Mouse (Mus musculus) G1E (cell line): ENCODE measurements at regions not wholly inside any gene's neighbourhood (a gene's known extent, or its start where the extent isn't known, plus 50 kb on each side); places are given as distances from the start of the nearest gene placed in this dataset.
"Not testable (repeated sequence)": the region's sequence is repeated elsewhere in the genome, so short reads cannot be mapped to it uniquely, and the experiment has no call there.

Source experiments
- ATAC-seq: 2 replicates; pipeline ENCODE4 v1.8.0; 2016; ENCODE audit warnings: mild to moderate bottlenecking; ENCODE audit not compliant: insufficient number of reproducible peaks, poor library complexity, low FRiP score, severe bottlenecking; ENCODE audit errors: extremely low read depth
- DNase-seq: peaks from one replicate; pipeline ENCODE4 v3.0.0; 2012; ENCODE audit warnings: low spot score
- H3K27me3 ChIP-seq: 2 replicates; pipeline ENCODE4 v1.6.1; 2012; ENCODE audit warnings: mild to moderate bottlenecking, low read length, inconsistent platforms; ENCODE audit not compliant: insufficient read depth
- H3K36me3 ChIP-seq: replicated peaks from 2 replicates; pipeline ENCODE3; 2012; ENCODE audit warnings: mild to moderate bottlenecking, inconsistent platforms
- H3K4me1 ChIP-seq: 2 replicates; pipeline ENCODE4 v1.6.1; 2012; ENCODE audit warnings: low read depth, low read length, inconsistent platforms, mixed read lengths; ENCODE audit not compliant: insufficient read depth
- H3K4me3 ChIP-seq: 2 replicates; pipeline ENCODE4 v1.5.1; 2012; ENCODE audit warnings: low read depth, mild to moderate bottlenecking, inconsistent platforms, low read length, moderate library complexity, mixed read lengths
- H3K9me3 ChIP-seq: replicated peaks from 2 replicates; pipeline ENCODE4 v1.6.1; 2012; ENCODE audit warnings: inconsistent platforms
- CTCF ChIP-seq: IDR thresholded peaks from 2 replicates; pipeline ENCODE4 v1.5.1; 2012; ENCODE audit warnings: low read depth, low read length, inconsistent platforms, mixed read lengths
- GATA1 ChIP-seq: IDR thresholded peaks from 2 replicates; pipeline ENCODE4 v1.6.1; 2012; ENCODE audit warnings: borderline replicate concordance, low read length, inconsistent platforms, mixed read lengths
- GATA2 ChIP-seq: IDR thresholded peaks from 2 replicates; pipeline ENCODE4 v1.6.1; 2012; ENCODE audit warnings: low read depth, low read length, inconsistent platforms, borderline replicate concordance
- POLR2AphosphoS5 ChIP-seq: IDR thresholded peaks from 2 replicates; pipeline ENCODE4 v1.6.1; 2012; ENCODE audit warnings: low read depth, low read length, inconsistent platforms; ENCODE audit not compliant: insufficient replicate concordance
- TAL1 ChIP-seq: conservative IDR thresholded peaks from 2 replicates; pipeline ENCODE4 v1.6.1; 2012; ENCODE audit warnings: low read depth, low read length, inconsistent platforms, mixed read lengths

GRCm38 (mm10) chr2:149203896-149204295 lies 186.9 kb upstream of the Gm10750 start:
- Histone ChIP-seq H3K9me3 (no peaks in the 10 kb centered on the region), H3K4me1 (peaks cover 3% of the 10 kb centered on the region), H3K36me3 (no peaks in the 10 kb centered on the region), H3K27me3 (no peaks in the 10 kb centered on the region), H3K4me3 (no peak overlapping the region)
- no peak for ATAC-seq
- no peak for DNase-seq
- TF ChIP-seq CTCF (no peak), GATA2 (no peak), TAL1 (no peak), GATA1 (no peak), POLR2AphosphoS5 (no peak)

GRCm38 (mm10) chr2:149195736-149196135 lies 178.7 kb upstream of the Gm10750 start:
- no peak for DNase-seq
- TF ChIP-seq GATA2: no peak
- 0 out of 2 replicates have a peak, but pooled peaks have one; percentile 7 for TF ChIP-seq CTCF
- peaks cover 10% of the 10 kb centered on the region for H3K4me1 ChIP-seq
- no peak overlapping the region for H3K4me3 ChIP-seq
- H3K36me3 ChIP-seq: no peaks in the 10 kb centered on the region
- no peaks in the 10 kb centered on the region for H3K27me3 ChIP-seq
- ATAC-seq: peak; percentile 67
- no peaks in the 10 kb centered on the region for H3K9me3 ChIP-seq

- not testable (repeated sequence) for DNase-seq, H3K4me3 ChIP-seq, H3K4me1 ChIP-seq, H3K36me3 ChIP-seq, H3K27me3 ChIP-seq, H3K9me3 ChIP-seq
- peak; percentile 61 for ATAC-seq
These were observed 141.4 kb upstream of the Gm10750 start for GRCm38 (mm10) chr2:149158434-149158833.

- H3K4me3 ChIP-seq, H3K36me3 ChIP-seq, ATAC-seq, H3K4me1 ChIP-seq, H3K27me3 ChIP-seq, DNase-seq: not testable (repeated sequence)
- H3K9me3 ChIP-seq: peaks cover 16% of the 10 kb centered on the region
These were observed 92.5 kb upstream of the Gm10750 start for GRCm38 (mm10) chr2:149109551-149109950.

GRCm38 (mm10) chr2:149092146-149092545 lies 75.1 kb upstream of the Gm10750 start:
- TF ChIP-seq POLR2AphosphoS5 (no peak), CTCF (no peak), TAL1 (no peak), GATA1 (no peak), GATA2 (no peak)
- Histone ChIP-seq H3K4me1 (no peaks in the 10 kb centered on the region), H3K36me3 (no peaks in the 10 kb centered on the region), H3K9me3 (no peaks in the 10 kb centered on the region), H3K27me3 (no peaks in the 10 kb centered on the region), H3K4me3 (no peak overlapping the region)
- ATAC-seq (no peak), DNase-seq (no peak)
